Mouse (Mus musculus) G1E (cell line): Measurements from ENCODE around the gene Glis2.

Experiments
- CTCF ChIP-seq: IDR thresholded peaks from 2 replicates; pipeline ENCODE4 v1.5.1; 2012; ENCODE audit warnings: low read depth, low read length, inconsistent platforms, mixed read lengths
- GATA1 ChIP-seq: IDR thresholded peaks from 2 replicates; pipeline ENCODE4 v1.6.1; 2012; ENCODE audit warnings: borderline replicate concordance, low read length, inconsistent platforms, mixed read lengths
- TAL1 ChIP-seq: conservative IDR thresholded peaks from 2 replicates; pipeline ENCODE4 v1.6.1; 2012; ENCODE audit warnings: low read depth, low read length, inconsistent platforms, mixed read lengths

DNA sequence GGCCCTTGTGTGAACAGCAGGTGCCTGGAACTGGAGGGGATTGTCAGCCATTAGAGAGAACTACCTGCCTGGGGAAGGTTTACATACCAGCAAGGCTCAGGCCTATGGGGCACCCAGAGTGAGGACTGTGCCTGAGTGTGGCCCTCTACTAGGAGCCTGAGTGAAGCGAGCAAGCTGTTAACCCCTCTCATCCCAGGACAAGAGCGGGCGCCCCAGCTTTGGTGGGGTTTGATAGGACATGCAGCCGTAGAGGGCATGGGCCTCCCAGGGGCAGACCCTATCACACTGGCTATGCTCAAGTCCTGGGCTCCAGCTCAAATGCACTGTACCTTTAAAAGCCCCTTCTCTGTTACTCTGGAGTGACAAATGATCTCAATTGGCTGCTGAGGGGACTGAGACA, 52.3 kb downstream of the Glis2 start:
- TF ChIP-seq CTCF (no peak), GATA1 (no peak), TAL1 (no peak)
